Mouse (Mus musculus) ES-Bruce4 (cell line): ENCODE measurements around the gene Rnf217. TPM values are rescaled to one million over a fixed set of nuclear protein-coding genes. Genes with fewer than 3 reads are reported as not detected.

Experiments used
- H3K27ac ChIP-seq: 2 replicates; pipeline ENCODE4 v1.5.1; 2012; ENCODE audit warnings: low read length, inconsistent platforms; ENCODE audit not compliant: insufficient read depth
- H3K27me3 ChIP-seq: 2 replicates; pipeline ENCODE4 v1.6.1; 2012; ENCODE audit warnings: mild to moderate bottlenecking, low read length, inconsistent platforms; ENCODE audit not compliant: control insufficient read depth, poor library complexity, insufficient read depth, severe bottlenecking
- H3K36me3 ChIP-seq: 2 replicates; pipeline ENCODE4 v1.6.1; 2012; ENCODE audit warnings: inconsistent platforms, mild to moderate bottlenecking, low read length, moderate library complexity; ENCODE audit not compliant: control insufficient read depth, poor library complexity, insufficient read depth, severe bottlenecking
- H3K4me1 ChIP-seq: one replicate; pipeline ENCODE4 v1.8.1; 2011; ENCODE audit warnings: low read length; ENCODE audit not compliant: control insufficient read depth, insufficient read depth
- H3K4me3 ChIP-seq: 2 replicates; pipeline ENCODE4 v1.5.1; 2011; ENCODE audit warnings: low read depth, mild to moderate bottlenecking, low read length
- H3K9ac ChIP-seq: 2 replicates; pipeline ENCODE4 v1.6.1; 2012; ENCODE audit warnings: low read depth, mild to moderate bottlenecking, inconsistent platforms; ENCODE audit not compliant: poor library complexity, severe bottlenecking
- H3K9me3 ChIP-seq: replicated peaks from 2 replicates; pipeline ENCODE4 v1.6.1; 2012; ENCODE audit warnings: mild to moderate bottlenecking, low read length, inconsistent platforms; ENCODE audit not compliant: control insufficient read depth, poor library complexity, insufficient read depth, severe bottlenecking
- CTCF ChIP-seq: IDR thresholded peaks from one replicate; pipeline ENCODE4 v1.8.1; 2011; ENCODE audit warnings: low read depth, low read length
- EP300 ChIP-seq: IDR thresholded peaks from 2 replicates; pipeline ENCODE4 v1.6.1; 2011; ENCODE audit warnings: low read depth, low read length; ENCODE audit not compliant: insufficient read depth
- POLR2A ChIP-seq: IDR thresholded peaks from one replicate; pipeline ENCODE4 v1.8.1; 2011; ENCODE audit warnings: low read length; ENCODE audit not compliant: insufficient read depth
- polyA plus RNA-seq: library from polyadenylated mRNA; stranded (reverse); fragments of >200 nt; gene quantifications from 2 replicates; pipeline ENCODE4 v1.2.4, GENCODE M21; 2011; ENCODE audit warnings: low read depth; ENCODE audit not compliant: missing spikeins, insufficient read depth, insufficient read length

Rnf217 gene
- polyA plus RNA-seq, 1 experiment = 2.1 TPM

- no peak overlapping the region for H3K27ac ChIP-seq
- H3K9me3 ChIP-seq = no peaks in the 10 kb centered on the region
- TF ChIP-seq POLR2A = no peak
- peak; percentile 50 for TF ChIP-seq CTCF
- no peaks in the 10 kb centered on the region for H3K36me3 ChIP-seq
- H3K9ac ChIP-seq = no peak overlapping the region
- H3K4me1 ChIP-seq = no peaks in the 10 kb centered on the region
- H3K4me3 ChIP-seq = no peak overlapping the region
- H3K27me3 ChIP-seq = no peaks in the 10 kb centered on the region
These were observed 89.6 kb downstream of the Rnf217 start for GRCm38 (mm10) chr10:31519420-31519819.

GRCm38 (mm10) chr10:31518210-31518609 is 90.8 kb downstream of the Rnf217 start:
- Histone ChIP-seq H3K9ac (no peak overlapping the region), H3K4me3 (no peak overlapping the region), H3K27me3 (no peaks in the 10 kb centered on the region), H3K36me3 (no peaks in the 10 kb centered on the region), H3K27ac (no peak overlapping the region), H3K4me1 (no peaks in the 10 kb centered on the region), H3K9me3 (no peaks in the 10 kb centered on the region)
- TF ChIP-seq CTCF (no peak), POLR2A (no peak), EP300 (no peak)

- TF ChIP-seq CTCF (no peak), EP300 (no peak), POLR2A (no peak)
- no peak overlapping the region for H3K27ac ChIP-seq
- H3K9me3 ChIP-seq = no peaks in the 10 kb centered on the region
These were observed 91.8 kb downstream of the Rnf217 start for GRCm38 (mm10) chr10:31517192-31517591.

GRCm38 (mm10) chr10:31515897-31516296 is 93.1 kb downstream of the Rnf217 start:
- Histone ChIP-seq H3K36me3 (no peaks in the 10 kb centered on the region), H3K4me1 (no peaks in the 10 kb centered on the region), H3K9ac (no peak overlapping the region), H3K9me3 (no peaks in the 10 kb centered on the region), H3K27ac (no peak overlapping the region), H3K27me3 (no peaks in the 10 kb centered on the region), H3K4me3 (no peak overlapping the region)
- TF ChIP-seq CTCF = no peak
- TF ChIP-seq POLR2A = no peak
- TF ChIP-seq EP300 = no peak

More at GRCm38 (mm10) chr10:31517192-31517591, 91.8 kb downstream of the Rnf217 start:
- H3K4me3 ChIP-seq = no peak overlapping the region
- no peaks in the 10 kb centered on the region for H3K36me3 ChIP-seq
- H3K27me3 ChIP-seq = no peaks in the 10 kb centered on the region
- H3K4me1 ChIP-seq = no peaks in the 10 kb centered on the region
- H3K9ac ChIP-seq = no peak overlapping the region

- Histone ChIP-seq H3K36me3 (no peaks in the 10 kb centered on the region), H3K9ac (no peak overlapping the region), H3K27ac (no peak overlapping the region), H3K4me3 (no peak overlapping the region), H3K9me3 (no peaks in the 10 kb centered on the region), H3K27me3 (no peaks in the 10 kb centered on the region), H3K4me1 (no peaks in the 10 kb centered on the region)
- TF ChIP-seq POLR2A (no peak), CTCF (no peak), EP300 (no peak)
These were observed 104.8 kb downstream of the Rnf217 start for GRCm38 (mm10) chr10:31504134-31504551.

- TF ChIP-seq CTCF = no peak
- TF ChIP-seq POLR2A = no peak
- TF ChIP-seq EP300 = no peak
- no peak overlapping the region for H3K9ac ChIP-seq
- H3K9me3 ChIP-seq = no peaks in the 10 kb centered on the region
- H3K4me3 ChIP-seq = no peak overlapping the region
- no peaks in the 10 kb centered on the region for H3K27me3 ChIP-seq
- H3K36me3 ChIP-seq = no peaks in the 10 kb centered on the region
- H3K27ac ChIP-seq = no peak overlapping the region
- H3K4me1 ChIP-seq = no peaks in the 10 kb centered on the region
These were observed 105.3 kb downstream of the Rnf217 start for GRCm38 (mm10) chr10:31503542-31504133.
